Mouse (Mus musculus): ENCODE data around the gene Capn2. TPM values are rescaled to one million over a fixed set of nuclear protein-coding genes. Genes with fewer than 3 reads are reported as not detected.

Gene Capn2
- polyA plus RNA-seq, 1 experiment from 2014 or later = 23.6 TPM

DNA sequence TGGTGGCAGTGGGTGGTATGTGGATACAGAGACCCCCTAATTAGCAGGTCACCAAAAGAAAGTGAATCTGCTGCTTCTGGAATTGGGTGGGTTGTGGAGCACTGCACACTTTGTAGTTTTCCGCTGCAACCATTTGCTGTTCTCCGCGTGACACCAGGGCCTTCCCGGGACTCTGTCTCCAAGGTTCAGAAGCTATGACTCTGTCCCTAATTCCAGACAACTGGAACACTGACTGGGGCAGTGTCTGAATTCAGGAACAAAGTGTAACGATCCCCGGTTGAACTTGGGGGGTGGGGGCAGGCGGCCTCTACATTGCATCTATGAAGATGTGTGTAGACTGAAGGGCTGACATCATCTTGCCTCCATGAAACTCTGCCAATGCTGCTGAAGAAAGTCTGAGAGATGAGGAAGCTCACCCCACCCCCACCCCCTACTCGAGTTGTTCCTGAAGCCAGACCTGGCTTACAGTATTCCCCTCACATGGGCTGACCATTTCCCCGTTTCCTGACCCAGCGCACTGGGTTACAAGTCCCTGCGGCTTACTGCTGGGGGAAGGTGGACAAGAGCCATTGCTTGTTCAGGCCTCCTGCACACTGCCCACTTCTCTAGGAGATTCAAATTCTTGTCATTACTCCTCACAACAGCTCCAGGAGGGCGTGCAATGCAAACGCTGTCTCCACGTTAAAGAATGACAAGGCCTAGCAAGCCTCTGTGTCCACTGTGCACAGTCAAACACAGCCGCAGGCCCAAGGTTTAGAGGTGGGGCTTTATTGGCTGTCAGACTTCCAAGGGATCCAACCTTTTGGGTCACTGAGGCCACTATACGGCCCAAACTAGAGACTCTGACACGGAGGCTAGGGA lies 22.9 kb downstream of the Capn2 start:
- Histone ChIP-seq H3K9me3 (ENCODE audit: low read length) (no peaks in the 10 kb centered on the region), H3K4me3 (ENCODE audit: low read depth, low read length) (no peak overlapping the region), H3K4me2 (ENCODE audit: low read depth, low read length) (no peak overlapping the region), H3K9ac (replicated peaks) (no peak overlapping the region), H3K27ac (ENCODE audit: low read depth) (peak overlapping the region; percentile 29; the same call in 1 of the 2 replicates), H3K4me1 (ENCODE audit: insufficient read depth) (peaks cover 32% of the 10 kb centered on the region), H3K36me3 (replicated peaks; ENCODE audit: insufficient read depth, low read length) (0 out of 2 replicates have a peak, but pooled peaks cover 8% of the 10 kb centered on the region), H3K27me3 (ENCODE audit: insufficient read depth, low read length) (no peaks in the 10 kb centered on the region)
- WGBS (ENCODE audit: insufficient replicate concordance) = 62% methylated on average over 17 of the region's 17 CpGs
- DNase-seq (no peak), ATAC-seq (no peak)
- TF ChIP-seq EP300 (IDR thresholded peaks at IDR 0.05; ENCODE audit: low read depth) (no peak), CTCF (IDR thresholded peaks at IDR 0.05; ENCODE audit: low read depth) (no peak)

DNA sequence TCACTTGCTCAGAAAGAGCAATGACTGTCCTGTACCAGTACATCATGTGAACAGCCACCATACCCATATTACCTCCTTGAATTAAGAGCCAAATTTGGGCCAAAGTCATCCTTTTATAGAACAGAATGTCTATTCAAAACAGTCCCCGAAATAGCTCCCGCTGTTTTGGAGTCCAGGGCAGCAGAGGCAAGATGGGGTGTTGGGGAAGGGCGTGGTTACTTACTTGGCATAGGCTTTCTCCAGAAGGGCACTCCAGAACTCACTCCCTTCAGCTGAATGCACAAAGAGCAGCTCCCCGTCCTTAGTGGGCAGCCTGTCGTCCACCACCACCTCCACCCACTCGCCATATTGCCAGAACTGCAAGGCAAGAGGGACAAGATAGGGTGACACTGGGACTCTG lies 25.6 kb downstream of the Capn2 start:
- Histone ChIP-seq H3K4me1 (ENCODE audit: insufficient read depth) (peaks cover 16% of the 10 kb centered on the region), H3K4me2 (ENCODE audit: low read depth, low read length) (no peak overlapping the region), H3K27ac (ENCODE audit: low read depth) (no peak overlapping the region), H3K9ac (replicated peaks) (no peak overlapping the region), H3K4me3 (ENCODE audit: low read depth, low read length) (no peak overlapping the region), H3K36me3 (replicated peaks; ENCODE audit: insufficient read depth, low read length) (peaks cover 18% of the 10 kb centered on the region), H3K9me3 (ENCODE audit: low read length) (no peaks in the 10 kb centered on the region), H3K27me3 (ENCODE audit: insufficient read depth, low read length) (no peaks in the 10 kb centered on the region)
- DNase-seq (no peak), ATAC-seq (no peak)
- TF ChIP-seq EP300 (IDR thresholded peaks at IDR 0.05; ENCODE audit: low read depth) (no peak), CTCF (IDR thresholded peaks at IDR 0.05; ENCODE audit: low read depth) (no peak)
- 77% methylated on average over 6 of the region's 6 CpGs for WGBS (ENCODE audit: insufficient replicate concordance)

DNA sequence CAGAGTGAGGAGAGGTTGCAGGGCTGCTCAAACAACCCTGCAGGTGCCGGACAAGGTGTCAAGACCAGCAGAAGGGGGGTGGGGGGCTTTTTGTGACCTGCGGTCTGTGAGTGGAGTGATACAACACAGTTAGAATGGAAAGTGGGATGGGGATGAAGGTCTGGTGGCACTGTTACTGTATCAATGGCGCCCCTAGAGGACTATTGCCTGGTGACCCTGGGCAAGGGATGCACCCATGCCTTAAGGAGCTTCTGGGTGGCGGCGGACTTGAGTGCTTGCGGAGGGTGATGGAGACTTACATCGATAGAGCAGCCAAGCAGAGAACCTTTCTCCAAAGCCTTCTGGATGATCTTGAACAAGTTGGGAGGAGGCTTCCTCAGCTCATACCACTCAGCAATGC lies 26.8 kb downstream of the Capn2 start:
- Histone ChIP-seq H3K9ac (replicated peaks) (no peak overlapping the region), H3K36me3 (replicated peaks; ENCODE audit: insufficient read depth, low read length) (peaks cover 26% of the 10 kb centered on the region), H3K27me3 (ENCODE audit: insufficient read depth, low read length) (no peaks in the 10 kb centered on the region), H3K27ac (ENCODE audit: low read depth) (no peak overlapping the region), H3K9me3 (ENCODE audit: low read length) (no peaks in the 10 kb centered on the region), H3K4me2 (ENCODE audit: low read depth, low read length) (no peak overlapping the region), H3K4me1 (ENCODE audit: insufficient read depth) (peaks cover 11% of the 10 kb centered on the region), H3K4me3 (ENCODE audit: low read depth, low read length) (no peak overlapping the region)
- WGBS (ENCODE audit: insufficient replicate concordance) = 74% methylated on average over 7 of the region's 7 CpGs
- ATAC-seq = no peak
- TF ChIP-seq CTCF (IDR thresholded peaks at IDR 0.05; ENCODE audit: low read depth) = peak; percentile 41
- no peak for TF ChIP-seq EP300 (IDR thresholded peaks at IDR 0.05; ENCODE audit: low read depth)
- DNase-seq = no peak

DNA sequence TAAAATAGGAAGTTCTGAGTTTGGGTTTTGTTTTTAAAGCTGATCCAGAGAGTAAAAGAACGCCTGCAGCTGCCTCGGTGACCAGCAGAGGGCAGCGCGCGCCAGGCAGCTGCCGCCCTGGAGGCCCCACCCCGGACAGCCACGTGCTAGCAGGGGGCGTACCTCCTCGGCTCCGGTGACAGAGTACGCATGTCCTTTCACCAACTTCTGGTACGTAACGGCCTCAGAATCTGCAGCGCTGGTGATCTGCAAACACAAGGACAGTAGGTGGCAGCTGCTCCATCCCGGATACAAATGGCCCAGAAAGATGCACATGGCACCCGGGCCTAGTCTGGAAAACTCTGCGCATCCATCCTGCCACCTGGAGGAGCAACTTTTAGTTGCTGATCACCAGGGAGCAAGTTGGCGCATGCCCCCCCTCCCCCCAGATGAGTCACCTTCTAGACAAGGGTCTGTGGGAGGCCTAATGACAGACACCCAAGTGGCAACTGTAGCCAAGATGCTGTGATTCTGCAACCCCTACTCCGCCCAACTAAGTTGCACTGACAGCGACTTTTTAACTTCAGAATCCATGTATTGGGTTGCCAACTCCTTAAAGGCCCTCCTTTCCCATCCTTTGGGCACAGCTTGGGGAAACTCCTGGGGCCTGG lies 27.5 kb downstream of the Capn2 start:
- Histone ChIP-seq H3K27me3 (ENCODE audit: insufficient read depth, low read length) (no peaks in the 10 kb centered on the region), H3K4me2 (ENCODE audit: low read depth, low read length) (peak overlapping the region; percentile 52), H3K36me3 (replicated peaks; ENCODE audit: insufficient read depth, low read length) (peaks cover 28% of the 10 kb centered on the region), H3K4me1 (ENCODE audit: insufficient read depth) (peaks cover 8% of the 10 kb centered on the region), H3K4me3 (ENCODE audit: low read depth, low read length) (no peak overlapping the region), H3K9ac (replicated peaks) (no peak overlapping the region), H3K27ac (ENCODE audit: low read depth) (0 out of 2 replicates have a peak overlapping the region, but pooled peaks have one; percentile 8), H3K9me3 (ENCODE audit: low read length) (no peaks in the 10 kb centered on the region)
- 10% methylated on average over 21 of the region's 21 CpGs for WGBS (ENCODE audit: insufficient replicate concordance)
- ATAC-seq (peak; percentile 96), DNase-seq (peak; percentile 92)
- TF ChIP-seq EP300 (IDR thresholded peaks at IDR 0.05; ENCODE audit: low read depth) = peak; percentile 59; the same call in 1 of the 2 replicates
- TF ChIP-seq CTCF (IDR thresholded peaks at IDR 0.05; ENCODE audit: low read depth) = peak; percentile 93

DNA sequence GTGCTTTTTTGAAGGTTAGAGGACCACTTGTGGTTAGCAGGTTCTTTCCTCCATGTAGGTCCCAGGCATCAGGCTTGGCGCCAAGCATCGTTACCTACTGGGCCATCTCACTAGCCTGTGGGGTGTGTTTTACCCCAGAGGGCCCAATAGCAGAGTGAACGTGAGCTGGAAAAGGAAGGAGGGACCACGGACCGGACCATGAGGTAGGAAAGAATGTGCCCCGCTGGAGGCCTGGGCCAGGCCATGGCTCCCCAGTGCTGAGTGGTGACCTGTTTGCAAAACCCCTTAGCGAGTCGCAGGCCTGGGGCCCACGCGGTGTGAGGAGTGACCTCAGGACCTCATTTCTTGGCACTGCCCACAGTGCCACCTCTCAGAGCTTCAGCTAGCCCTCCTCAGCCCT lies 28.9 kb downstream of the Capn2 start:
- H3K4me3 ChIP-seq (ENCODE audit: low read depth, low read length) = no peak overlapping the region
- TF ChIP-seq CTCF (IDR thresholded peaks at IDR 0.05; ENCODE audit: low read depth) (no peak), EP300 (IDR thresholded peaks at IDR 0.05; ENCODE audit: low read depth) (no peak)
- no peak overlapping the region for H3K27ac ChIP-seq (ENCODE audit: low read depth)
- no peak overlapping the region for H3K4me2 ChIP-seq (ENCODE audit: low read depth, low read length)
- no peak for DNase-seq
- H3K36me3 ChIP-seq (replicated peaks; ENCODE audit: insufficient read depth, low read length) = peaks cover 28% of the 10 kb centered on the region
- 94% methylated on average over 10 of the region's 10 CpGs for WGBS (ENCODE audit: insufficient replicate concordance)
- no peak overlapping the region for H3K9ac ChIP-seq (replicated peaks)
- H3K27me3 ChIP-seq (ENCODE audit: insufficient read depth, low read length) = no peaks in the 10 kb centered on the region
- no peaks in the 10 kb centered on the region for H3K9me3 ChIP-seq (ENCODE audit: low read length)
- no peak for ATAC-seq
- H3K4me1 ChIP-seq (ENCODE audit: insufficient read depth) = no peaks in the 10 kb centered on the region

DNA sequence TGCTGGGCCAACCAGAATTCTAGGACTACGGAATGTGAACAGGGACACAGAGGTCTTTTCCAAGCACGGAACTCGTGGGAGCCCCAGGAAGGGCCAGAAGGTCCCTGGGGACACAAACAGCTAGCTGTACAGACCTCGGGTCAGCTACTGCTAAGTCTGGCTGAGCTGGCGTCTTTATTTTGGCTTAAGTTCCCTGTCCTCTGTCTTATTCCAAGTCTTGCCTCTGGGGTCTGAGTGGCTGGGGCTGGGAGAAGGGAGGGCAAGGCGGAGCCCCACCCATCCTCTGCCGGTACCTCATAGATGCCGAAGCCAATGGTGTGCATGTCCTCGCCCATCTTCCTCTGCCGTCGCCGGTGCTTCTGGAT lies 33.5 kb downstream of the Capn2 start:
- ATAC-seq (no peak), DNase-seq (no peak)
- no peaks in the 10 kb centered on the region for H3K9me3 ChIP-seq (ENCODE audit: low read length)
- H3K4me3 ChIP-seq (ENCODE audit: low read depth, low read length) = no peak overlapping the region
- H3K27ac ChIP-seq (ENCODE audit: low read depth) = no peak overlapping the region
- no peaks in the 10 kb centered on the region for H3K27me3 ChIP-seq (ENCODE audit: insufficient read depth, low read length)
- H3K9ac ChIP-seq (replicated peaks) = no peak overlapping the region
- H3K4me2 ChIP-seq (ENCODE audit: low read depth, low read length) = no peak overlapping the region
- 79% methylated on average over 12 of the region's 12 CpGs for WGBS (ENCODE audit: insufficient replicate concordance)
- peaks cover 26% of the 10 kb centered on the region for H3K36me3 ChIP-seq (replicated peaks; ENCODE audit: insufficient read depth, low read length)
- TF ChIP-seq CTCF (IDR thresholded peaks at IDR 0.05; ENCODE audit: low read depth) (no peak), EP300 (IDR thresholded peaks at IDR 0.05; ENCODE audit: low read depth) (no peak)
- peaks cover 6% of the 10 kb centered on the region; the same call in 1 of the 2 replicates for H3K4me1 ChIP-seq (ENCODE audit: insufficient read depth)

Data from liver, postnatal 0 days (tissue).